Mouse (Mus musculus) CH12.LX (cell line): ENCODE results near the gene Rcn1. TPM values are rescaled to one million over a fixed set of nuclear protein-coding genes. Genes with fewer than 3 reads are reported as not detected.

Experiments used
- DNase-seq: peaks from one replicate; pipeline ENCODE4 v3.0.0-alpha.2; 2013; ENCODE audit errors: extremely low read depth
- H3K27ac ChIP-seq: 2 replicates; pipeline ENCODE4 v1.5.1; 2012; ENCODE audit warnings: low read depth, mild to moderate bottlenecking, control low read depth, moderate library complexity; ENCODE audit not compliant: insufficient read depth
- H3K27me3 ChIP-seq: replicated peaks from 2 replicates; pipeline ENCODE3; 2012; ENCODE audit warnings: inconsistent platforms
- H3K36me3 ChIP-seq, 2 experiments: replicated peaks in 1 of 2; 2 replicates each; pipeline versions ENCODE3 to v1.6.1; 2012; ENCODE audit warnings: inconsistent platforms in 1 of 2, low read length in 1 of 2, mild to moderate bottlenecking in 1 of 2, mixed read lengths in 1 of 2, moderate library complexity in 1 of 2; ENCODE audit not compliant: control insufficient read depth in 1 of 2, insufficient read depth in 1 of 2
- H3K4me1 ChIP-seq, 2 experiments: 2 replicates each; pipeline ENCODE4 v1.6.1; 2012; ENCODE audit warnings: inconsistent platforms in 1 of 2, moderate library complexity in 1 of 2; ENCODE audit not compliant: insufficient read depth in 2 of 2, control insufficient read depth in 1 of 2
- H3K4me2 ChIP-seq: 2 replicates; pipeline ENCODE4 v1.6.1; 2012; ENCODE audit warnings: low read depth, mild to moderate bottlenecking, control low read depth; ENCODE audit not compliant: poor library complexity, insufficient read depth, severe bottlenecking
- H3K4me3 ChIP-seq, 3 experiments: fragments of 150-350 bp in 1 of 3; sonication (generic) in 1 of 3; replicated peaks in 1 of 3; 2 replicates each; pipeline versions ENCODE3 to v1.5.1; 2011 to 2012; ENCODE audit warnings: low read depth in 2 of 3, low read length in 2 of 3, mild to moderate bottlenecking in 2 of 3, moderate library complexity in 2 of 3, control low read depth in 1 of 3, improper control_type of control experiment in 1 of 3, inconsistent platforms in 1 of 3, mixed read lengths in 1 of 3; ENCODE audit not compliant: poor library complexity in 1 of 3
- H3K79me2 ChIP-seq: replicated peaks from 2 replicates; pipeline ENCODE4 v1.6.1; 2012; ENCODE audit warnings: mild to moderate bottlenecking, moderate library complexity; ENCODE audit not compliant: control insufficient read depth, poor library complexity, insufficient read depth, severe bottlenecking; ENCODE audit errors: extremely low read depth
- H3K9ac ChIP-seq: 2 replicates; pipeline ENCODE4 v1.6.1; 2012; ENCODE audit warnings: low read depth, mild to moderate bottlenecking, control low read depth, moderate library complexity; ENCODE audit not compliant: insufficient read depth
- H3K9me3 ChIP-seq: replicated peaks from 2 replicates; pipeline ENCODE3; 2012; ENCODE audit warnings: low read length, inconsistent platforms, mixed read lengths
- CHD1 ChIP-seq: IDR thresholded peaks from 2 replicates; pipeline ENCODE4 v1.6.1; 2012; ENCODE audit warnings: low read depth, low read length, improper control_type of control experiment, inconsistent platforms
- CHD2 ChIP-seq: IDR thresholded peaks from 2 replicates; pipeline ENCODE4 v1.6.1; 2011; ENCODE audit warnings: low read length, improper control_type of control experiment
- E2F4 ChIP-seq: IDR thresholded peaks from 2 replicates; pipeline ENCODE4 v1.6.1; 2011; ENCODE audit warnings: low read depth, low read length, improper control_type of control experiment; ENCODE audit not compliant: insufficient replicate concordance
- EP300 ChIP-seq: IDR thresholded peaks from 2 replicates; pipeline ENCODE4 v1.6.1; 2011; ENCODE audit warnings: low read length, improper control_type of control experiment
- ETS1 ChIP-seq: conservative IDR thresholded peaks from 2 replicates; pipeline ENCODE4 v1.6.1; 2012; ENCODE audit warnings: low read depth, mild to moderate bottlenecking, inconsistent platforms, low read length, improper control_type of control experiment, moderate library complexity
- GABPA ChIP-seq: IDR thresholded peaks from 2 replicates; pipeline ENCODE4 v1.6.1; 2012; ENCODE audit warnings: low read depth, low read length, improper control_type of control experiment, inconsistent platforms; ENCODE audit not compliant: insufficient replicate concordance
- JUN ChIP-seq: IDR thresholded peaks from 2 replicates; pipeline ENCODE4 v1.6.1; 2011; ENCODE audit warnings: low read depth, mild to moderate bottlenecking, low read length, improper control_type of control experiment, moderate library complexity; ENCODE audit not compliant: insufficient read depth
- JUND ChIP-seq: conservative IDR thresholded peaks from 2 replicates; pipeline ENCODE4 v1.6.1; 2011; ENCODE audit warnings: low read depth, low read length, improper control_type of control experiment
- KAT2A ChIP-seq: IDR thresholded peaks from 2 replicates; pipeline ENCODE4 v1.6.1; 2012; ENCODE audit warnings: low read length, improper control_type of control experiment, inconsistent platforms; ENCODE audit not compliant: insufficient replicate concordance
- MAFK ChIP-seq: IDR thresholded peaks from 2 replicates; pipeline ENCODE4 v1.6.1; 2011; ENCODE audit warnings: low read length, improper control_type of control experiment; ENCODE audit not compliant: insufficient replicate concordance
- MAX ChIP-seq: IDR thresholded peaks from 2 replicates; pipeline ENCODE4 v1.6.1; 2011; ENCODE audit warnings: low read length, improper control_type of control experiment
- MAZ ChIP-seq: IDR thresholded peaks from 2 replicates; pipeline ENCODE4 v1.6.1; 2012; ENCODE audit warnings: low read depth, mild to moderate bottlenecking, inconsistent platforms, low read length, improper control_type of control experiment, moderate library complexity
- MYC ChIP-seq: IDR thresholded peaks from 2 replicates; pipeline ENCODE4 v1.6.1; 2011; ENCODE audit warnings: low read depth, mild to moderate bottlenecking, improper control_type of control experiment, low read length
- NELFE ChIP-seq: IDR thresholded peaks from 2 replicates; pipeline ENCODE4 v1.6.1; 2011; ENCODE audit warnings: low read depth, low read length, improper control_type of control experiment
- PAX5 ChIP-seq: IDR thresholded peaks from 2 replicates; pipeline ENCODE4 v1.6.1; 2012; ENCODE audit warnings: low read length, inconsistent platforms, mixed read lengths
- POLR2A ChIP-seq: IDR thresholded peaks from 2 replicates; pipeline ENCODE4 v1.6.1; 2011; ENCODE audit warnings: low read depth, mild to moderate bottlenecking, improper control_type of control experiment, low read length
- USF1 ChIP-seq: IDR thresholded peaks from 2 replicates; pipeline ENCODE4 v1.6.1; 2014; ENCODE audit warnings: low read depth, mild to moderate bottlenecking, inconsistent platforms, low read length, improper control_type of control experiment
- ZC3H11A ChIP-seq: IDR thresholded peaks from 2 replicates; pipeline ENCODE4 v1.6.1; 2012; ENCODE audit warnings: low read depth, mild to moderate bottlenecking, inconsistent platforms, low read length, improper control_type of control experiment
- dilution Hi-C: fragments of 300-500 bp; cut with MboI; formaldehyde crosslinking; loops from 2 replicates; pipeline ENCODE4 v1.14.3; 2020; ENCODE audit warnings: low sequenced_read_pairs; ENCODE audit not compliant: extremely low pct_unique_long_range_greater_than_20kb, extremely low pct_ligation_motif_present
- in situ Hi-C: fragments of 300-500 bp; cut with MboI; formaldehyde crosslinking; loops from 3 replicates; pipeline ENCODE4 v1.14.3; 2019; ENCODE audit warnings: low sequenced_read_pairs, low pct_ligation_motif_present, low pct_unique_long_range_greater_than_20kb, mixed read lengths
- polyA plus RNA-seq: library from polyadenylated mRNA; unstranded; fragments of >175 nt; gene quantifications from 2 replicates; pipeline ENCODE4 v1.2.1, GENCODE M21; 2012; ENCODE audit warnings: low read depth; ENCODE audit not compliant: insufficient read length
- total RNA-seq, 2 experiments: library from RNA; depleted of rRNA; stranded (reverse); fragments of 300-350 nt in 1 of 2; fragments of >200 nt in 1 of 2; gene quantifications; 2 replicates each; pipeline ENCODE4 v1.2.3; 2012 to 2014

Gene Rcn1
- total and polyA plus RNA-seq, 3 experiments, result 10.5 to 23.4 (median 22.8) TPM

DNA sequence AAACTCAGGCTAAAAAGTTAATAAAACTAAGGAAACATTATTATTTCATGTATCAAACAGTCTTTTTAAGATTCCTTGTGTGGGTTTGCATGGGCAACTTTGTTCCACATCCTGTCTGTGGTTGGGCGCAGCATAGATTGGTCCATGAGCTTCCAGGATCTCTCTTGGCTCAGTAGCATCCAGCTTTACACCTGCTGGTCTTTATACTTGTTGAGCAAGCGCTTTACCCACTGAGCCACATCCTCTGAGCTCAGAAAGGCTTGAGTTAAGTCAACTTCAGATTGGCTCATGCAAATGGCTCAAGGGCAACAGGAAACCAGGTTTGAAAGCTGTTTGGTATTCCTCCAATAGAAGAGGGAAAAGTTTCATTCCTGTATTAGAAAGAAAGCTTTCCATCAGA lies 3.1 kb upstream of the Rcn1 start:
- Histone ChIP-seq H3K4me3 (no peak overlapping the region), H3K27me3 (no peaks in the 10 kb centered on the region), H3K9ac (no peak overlapping the region), H3K4me1 (peaks cover 7 to 18% of the 10 kb centered on the region in 2 experiments), H3K36me3 (no peaks in the 10 kb centered on the region), H3K9me3 (no peaks in the 10 kb centered on the region), H3K27ac (no peak overlapping the region), H3K4me2 (no peak overlapping the region), H3K79me2 (no peaks in the 10 kb centered on the region)
- dilution Hi-C loops (no loop called here), in situ Hi-C loops (no loop called here)
- no peak for TF ChIP-seq MAZ
- DNase-seq, result no peak

GRCm38 (mm10) chr2:105400558-105400957 lies 1.4 kb upstream of the Rcn1 start:
- Histone ChIP-seq H3K27me3 (no peaks in the 10 kb centered on the region), H3K27ac (no peak overlapping the region), H3K36me3 (peaks cover 0 to 8% of the 10 kb centered on the region in 2 experiments), H3K9ac (no peak overlapping the region), H3K9me3 (no peaks in the 10 kb centered on the region), H3K79me2 (no peaks in the 10 kb centered on the region), H3K4me2 (no peak overlapping the region), H3K4me1 (peaks cover 7 to 24% of the 10 kb centered on the region in 2 experiments), H3K4me3 (no peak overlapping the region)
- no peak for DNase-seq
- in situ Hi-C loops (no loop called here), dilution Hi-C loops (no loop called here)
- TF ChIP-seq CHD1 (no peak), E2F4 (no peak), ETS1 (no peak), POLR2A (no peak), JUN (no peak), GABPA (no peak), PAX5 (no peak), ZC3H11A (no peak), NELFE (no peak), USF1 (no peak), MAFK (no peak), CHD2 (no peak), MYC (no peak), JUND (no peak), EP300 (no peak), MAX (no peak), KAT2A (no peak)
